Comparison of ENCODE assay signal across 12 mouse cellular contexts in genomic region chr17:8798531-8799295, GRCm38 (mm10).
A peak's percentile ranks its signal among the peaks of the same experiment; 100 is the strongest.
DNase-seq lines count a peak whose midpoint lies in the region; ATAC-seq and TF ChIP-seq lines count a peak whose summit lies in the region.
"Had no signal": no experiment of that assay in that cellular context is flagged by ENCODE, and none has a peak within 500 bp of the region (broad histone marks: within the 10 kb centered on the region; RNA-seq: fewer than 3 reads in every experiment).

No protein-coding gene starts in this region.

- no peak overlapping the region for H3K9ac ChIP-seq in midbrain, embryonic 15.5 days
- no peak overlapping the region for H3K9ac ChIP-seq in limb, embryonic 14.5 days (ENCODE audit: low read depth, low read length, severe bottlenecking)

- H3K27me3 ChIP-seq in midbrain, embryonic 10.5 days (ENCODE audit: low read depth, poor library complexity, severe bottlenecking), result peaks cover 80% of the 10 kb centered on the region
- H3K27me3 ChIP-seq in midbrain, embryonic 15.5 days (replicated peaks), result peaks cover 40% of the 10 kb centered on the region
- peaks cover 50% of the 10 kb centered on the region for H3K27me3 ChIP-seq in limb, embryonic 14.5 days (ENCODE audit: control insufficient read depth, insufficient read depth, low read length)

- no peak overlapping the region for H3K4me2 ChIP-seq in midbrain, embryonic 15.5 days
- H3K4me2 ChIP-seq in limb, embryonic 14.5 days (replicated peaks; ENCODE audit: low read depth, low read length, severe bottlenecking), result no peak overlapping the region

- no peak for TF ChIP-seq POLR2A in limb, embryonic 14.5 days (IDR thresholded peaks at IDR 0.05; ENCODE audit: borderline replicate concordance, extremely low read depth, insufficient read depth, insufficient read length)

- no peaks in the 10 kb centered on the region for H3K9me3 ChIP-seq in midbrain, embryonic 10.5 days (replicated peaks)
- no peaks in the 10 kb centered on the region for H3K9me3 ChIP-seq in midbrain, embryonic 15.5 days
- no peaks in the 10 kb centered on the region for H3K9me3 ChIP-seq in limb, embryonic 14.5 days (ENCODE audit: control insufficient read depth, low read length)

- H3K4me1 ChIP-seq in midbrain, embryonic 10.5 days, result peaks cover 40% of the 10 kb centered on the region
- H3K4me1 ChIP-seq in midbrain, embryonic 15.5 days, result peaks cover 16% of the 10 kb centered on the region
- peaks cover 14% of the 10 kb centered on the region for H3K4me1 ChIP-seq in limb, embryonic 14.5 days (ENCODE audit: control insufficient read depth, insufficient read depth, low read length)

- intact Hi-C loops in heart, postnatal 10 days (cut with DNase I), result no loop called here
- intact Hi-C loops in heart, postnatal 25 days (cut with DNase I), result no loop called here

- peak; percentile 29 to 37 for DNase-seq in heart, postnatal 10 days
- DNase-seq in heart, postnatal 25 days (ENCODE audit: low spot score), result no peak
- DNase-seq in midbrain, embryonic 10.5 days (ENCODE audit: low spot score), result peak; percentile 37
- DNase-seq in embryo, embryonic 10.5 days (ENCODE audit: low spot score), result peak; percentile 65
- DNase-seq in limb, embryonic 14.5 days (ENCODE audit: low spot score), result peak; percentile 25
- no peak for DNase-seq in layer of hippocampus, adult 2 months (ENCODE audit: low spot score in 2 of 2)
- DNase-seq in c-Kit-positive CD71-positive TER-119-positive erythroid progenitor cells, embryonic 14.5 days (ENCODE audit: low spot score), result no peak
- DNase-seq: adrenal gland, postnatal 36 days; kidney, postnatal 10 days had no signal

- ATAC-seq in midbrain, embryonic 15.5 days (replicated peaks), result no peak
- no peak for ATAC-seq in limb, embryonic 14.5 days (ENCODE audit: low FRiP score, low read depth)
- ATAC-seq: hindbrain, postnatal 0 days had no signal

- H3K4me3 ChIP-seq in midbrain, embryonic 10.5 days, result no peak overlapping the region
- no peak overlapping the region for H3K4me3 ChIP-seq in midbrain, embryonic 15.5 days
- H3K4me3 ChIP-seq in limb, embryonic 14.5 days (replicated peaks; ENCODE audit: low read length), result no peak overlapping the region
- no peak overlapping the region for H3K4me3 ChIP-seq in layer of hippocampus, adult 2 months

- no peaks in the 10 kb centered on the region for H3K36me3 ChIP-seq in midbrain, embryonic 10.5 days
- H3K36me3 ChIP-seq in midbrain, embryonic 15.5 days (replicated peaks), result no peaks in the 10 kb centered on the region
- H3K36me3 ChIP-seq in limb, embryonic 14.5 days (ENCODE audit: control insufficient read depth, insufficient read depth, low read length), result no peaks in the 10 kb centered on the region

- TF ChIP-seq CTCF in layer of hippocampus, adult 2 months (conservative IDR thresholded peaks at IDR 0.05), result no peak

- no peak overlapping the region for H3K27ac ChIP-seq in midbrain, embryonic 10.5 days (replicated peaks)
- H3K27ac ChIP-seq in midbrain, embryonic 15.5 days, result no peak overlapping the region
- no peak overlapping the region for H3K27ac ChIP-seq in limb, embryonic 14.5 days (replicated peaks; ENCODE audit: low read depth, low read length)
- no peak overlapping the region for H3K27ac ChIP-seq in layer of hippocampus, adult 2 months
- H3K27ac ChIP-seq: hindbrain, postnatal 0 days; macrophage had no signal

- 3% methylated on average over 12 of the region's 12 CpGs for WGBS in midbrain, embryonic 10.5 days
- WGBS in midbrain, embryonic 15.5 days, result 3% methylated on average over 12 of the region's 12 CpGs
- 4% methylated on average over 12 of the region's 12 CpGs for WGBS in limb, embryonic 14.5 days

Comparison
In these comparisons a context has a peak if more than half of its experiments do, and no peak if none do; other contexts are left out.
1. DNase-seq: peak in heart, postnatal 10 days (2 of 2), midbrain, embryonic 10.5 days (single experiment), embryo, embryonic 10.5 days (single experiment) and limb, embryonic 14.5 days (single experiment); none in heart, postnatal 25 days (single experiment), layer of hippocampus, adult 2 months (0 of 2) and c-Kit-positive CD71-positive TER-119-positive erythroid progenitor cells, embryonic 14.5 days (single experiment).